Mouse (Mus musculus) regulatory T cell (primary cell): ENCODE measurements around the gene Myo6.

Experiments
- in situ Hi-C: fragments of 300-600 bp; cut with MboI, MseI; formaldehyde crosslinking; loops from one replicate; pipeline ENCODE4 v1.15.1; 2025; ENCODE audit warnings: high pct_unique_total_duplicates

The Myo6 gene

GRCm38 (mm10) chr9:80181692-80182091, 16.9 kb downstream of the Myo6 start:
- in situ Hi-C loops, result no loop called here

GRCm38 (mm10) chr9:80184138-80184537, 19.3 kb downstream of the Myo6 start:
- in situ Hi-C loops, result no loop called here

DNA sequence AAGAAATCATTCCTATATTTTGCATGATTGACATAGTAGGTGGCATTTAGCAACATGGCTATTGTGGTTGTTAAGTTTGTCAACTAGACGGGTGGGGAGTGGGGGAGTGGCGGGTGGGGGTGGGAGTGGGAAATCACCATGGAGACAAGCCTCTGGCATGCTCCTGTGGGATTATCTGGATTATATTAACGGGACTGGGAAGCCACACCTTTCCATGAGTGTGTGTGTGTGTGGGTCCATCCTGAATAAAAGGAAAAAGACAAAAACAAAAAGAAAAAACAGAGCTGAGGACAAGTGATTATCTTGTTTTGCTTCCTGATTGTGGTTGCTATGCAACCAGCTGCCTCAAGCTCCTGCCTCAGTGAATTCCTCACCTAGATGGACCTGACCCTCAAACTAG, 20.9 kb downstream of the Myo6 start:
- in situ Hi-C loops, result no loop called here

DNA sequence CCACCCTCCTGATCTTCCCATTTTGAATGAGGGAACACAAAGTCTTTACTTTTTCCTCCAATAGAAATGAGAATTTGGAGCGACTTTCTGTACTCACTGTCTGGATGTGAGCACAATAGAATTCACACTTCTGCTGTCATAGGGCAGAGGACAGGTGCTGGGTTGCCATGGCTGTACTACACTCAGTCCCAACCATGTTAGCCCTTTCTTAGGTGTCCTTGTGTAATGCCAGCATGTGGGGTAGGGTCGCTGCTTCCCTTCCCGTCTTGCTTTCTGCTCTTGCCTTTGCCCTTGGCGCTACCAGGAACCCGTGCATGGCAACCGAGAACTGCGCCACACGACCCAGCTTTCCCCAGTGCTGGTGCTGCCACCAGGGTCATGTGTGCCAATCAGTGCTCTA, 21.9 kb downstream of the Myo6 start:
- in situ Hi-C loops, result no loop called here

GRCm38 (mm10) chr9:80188324-80188893, 23.6 kb downstream of the Myo6 start:
- in situ Hi-C loops, result no loop called here

GRCm38 (mm10) chr9:80191240-80191639, 26.4 kb downstream of the Myo6 start:
- in situ Hi-C loops, result no loop called here

- in situ Hi-C loops, result no loop called here
Measured at GRCm38 (mm10) chr9:80192324-80192723, 27.5 kb downstream of the Myo6 start.

DNA sequence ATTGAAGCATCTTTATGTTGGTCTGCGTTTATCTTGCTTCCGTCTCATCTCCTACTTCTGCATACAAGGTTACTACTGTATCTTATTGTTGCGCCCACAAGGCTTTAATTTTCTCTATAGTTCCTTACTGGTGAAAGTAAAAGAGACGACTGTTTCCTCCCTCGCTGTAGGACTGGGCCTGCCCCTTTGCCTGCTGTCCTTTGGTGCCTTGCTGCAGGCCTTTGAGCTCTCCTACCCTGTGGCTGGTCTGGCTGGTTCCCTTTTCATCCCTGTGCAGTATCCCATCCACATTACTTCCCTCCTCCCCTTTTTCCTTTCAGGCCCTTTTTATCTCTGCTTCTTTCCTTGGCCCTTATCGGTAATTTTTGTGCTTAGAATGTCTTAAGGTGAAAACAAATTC, 29.6 kb downstream of the Myo6 start:
- in situ Hi-C loops, result no loop called here

- in situ Hi-C loops, result no loop called here
Measured at GRCm38 (mm10) chr9:80196161-80196560, 31.3 kb downstream of the Myo6 start.

- in situ Hi-C loops, result no loop called here
Measured at GRCm38 (mm10) chr9:80197233-80197632, 32.4 kb downstream of the Myo6 start.

DNA sequence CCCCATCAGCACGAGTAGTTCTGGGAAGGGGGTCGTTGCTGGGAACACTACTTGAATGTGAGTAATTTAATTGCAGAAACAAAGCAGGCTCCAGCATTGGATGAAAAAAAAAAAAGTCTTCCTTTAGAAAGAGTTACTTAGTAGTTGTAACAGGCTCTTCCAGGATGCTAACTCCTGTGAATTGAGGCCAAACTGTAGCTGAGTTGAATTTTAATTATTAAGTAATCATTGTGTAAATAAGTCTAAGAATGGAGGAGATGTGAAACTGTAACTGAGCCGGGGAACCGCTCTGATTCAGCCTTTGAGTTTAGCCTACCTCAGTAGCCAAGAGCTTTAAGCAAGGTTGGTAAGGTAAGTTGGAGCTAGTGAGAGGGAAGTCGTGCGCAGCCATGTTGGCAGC, 36.0 kb downstream of the Myo6 start:
- in situ Hi-C loops, result no loop called here

DNA sequence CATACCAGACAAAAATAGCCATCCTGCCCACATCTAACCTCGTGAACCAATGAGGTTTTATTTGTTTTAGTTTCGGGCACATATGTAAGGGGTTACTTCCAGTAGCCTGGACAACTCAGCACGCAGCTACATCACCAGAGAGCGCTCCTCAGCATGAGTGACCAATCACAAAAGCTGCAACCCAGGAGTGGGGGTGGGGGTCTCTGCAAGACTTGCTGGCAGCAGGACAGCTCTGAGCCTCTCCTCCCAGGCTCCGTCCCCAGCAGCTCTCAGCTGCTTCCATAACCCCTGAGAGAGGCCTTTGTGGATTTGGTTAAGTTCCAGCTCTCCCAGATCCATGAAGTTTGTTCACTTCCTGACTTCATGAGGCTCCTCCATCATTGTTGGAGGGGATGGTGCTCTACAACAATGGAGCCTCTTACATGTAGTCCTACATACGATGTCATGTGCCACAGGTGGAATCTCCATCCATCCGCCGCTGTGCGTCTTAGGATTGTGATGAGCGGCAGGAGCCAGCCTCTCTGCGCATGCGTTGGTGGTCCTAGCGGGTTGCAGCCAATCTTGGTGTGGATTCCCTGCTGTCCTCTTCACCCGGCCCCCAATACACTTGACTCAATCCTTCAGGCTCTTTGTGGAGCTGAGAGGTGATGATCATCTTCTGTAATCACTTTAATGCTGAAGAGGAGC, 37.7 kb downstream of the Myo6 start:
- in situ Hi-C loops, result no loop called here

DNA sequence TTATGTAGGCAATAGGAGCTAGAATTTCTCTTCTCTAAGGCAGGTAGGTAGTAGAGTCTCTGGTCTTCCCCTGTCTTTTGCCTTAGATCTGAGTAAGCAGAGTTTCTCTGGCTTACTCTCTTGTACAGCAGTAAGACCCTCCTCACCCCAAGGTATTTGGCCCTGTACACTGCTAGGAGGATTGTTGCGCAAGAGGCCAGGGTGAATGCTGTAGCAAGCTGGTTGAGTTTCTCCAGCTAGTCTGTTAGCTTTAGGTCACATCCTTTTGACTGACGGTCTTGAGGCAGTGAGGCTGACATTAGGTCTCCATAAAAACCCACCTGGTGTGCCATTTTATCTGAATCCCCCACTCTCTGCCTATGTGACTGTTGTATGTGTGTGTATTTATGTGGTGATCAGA, 43.9 kb downstream of the Myo6 start:
- in situ Hi-C loops, result no loop called here

DNA sequence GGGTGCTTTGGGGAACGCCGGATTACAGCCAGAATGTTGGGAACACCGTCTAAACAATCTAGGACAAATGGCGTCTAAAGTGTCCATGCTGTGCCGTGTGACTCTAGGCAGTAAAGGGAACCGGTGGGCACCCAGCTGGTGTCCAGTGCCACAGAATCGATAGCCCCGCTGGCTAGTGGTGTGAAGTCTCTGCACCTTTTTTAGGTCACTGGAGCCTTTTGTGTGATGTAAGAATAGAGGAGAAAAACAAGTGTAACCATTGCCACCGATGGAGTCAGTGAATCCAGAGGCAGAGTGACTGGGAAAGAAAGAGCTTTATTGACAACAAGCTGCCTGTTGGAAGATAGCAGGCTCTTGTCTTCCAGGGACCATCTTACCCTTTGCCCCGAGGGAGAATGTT, 44.6 kb downstream of the Myo6 start:
- in situ Hi-C loops, result no loop called here

GRCm38 (mm10) chr9:80210096-80210495, 45.3 kb downstream of the Myo6 start:
- in situ Hi-C loops, result loop anchor here (10.0 kb wide), 1 partner anchor 255 kb away; the partner anchor contains the start of gene Impg1

GRCm38 (mm10) chr9:80213428-80213827, 48.6 kb downstream of the Myo6 start:
- in situ Hi-C loops, result loop anchor here (10.0 kb wide), 1 partner anchor 251 kb away; the partner anchor contains the start of gene Impg1

GRCm38 (mm10) chr9:80215502-80215901, 50.7 kb downstream of the Myo6 start:
- in situ Hi-C loops, result loop anchor here (10.0 kb wide), 1 partner anchor 249 kb away; the partner anchor contains the start of gene Impg1

- in situ Hi-C loops, result loop anchor here (10.0 kb wide), 1 partner anchor 248 kb away; the partner anchor contains the start of gene Impg1
Measured at GRCm38 (mm10) chr9:80216786-80217501, 52.1 kb downstream of the Myo6 start.

DNA sequence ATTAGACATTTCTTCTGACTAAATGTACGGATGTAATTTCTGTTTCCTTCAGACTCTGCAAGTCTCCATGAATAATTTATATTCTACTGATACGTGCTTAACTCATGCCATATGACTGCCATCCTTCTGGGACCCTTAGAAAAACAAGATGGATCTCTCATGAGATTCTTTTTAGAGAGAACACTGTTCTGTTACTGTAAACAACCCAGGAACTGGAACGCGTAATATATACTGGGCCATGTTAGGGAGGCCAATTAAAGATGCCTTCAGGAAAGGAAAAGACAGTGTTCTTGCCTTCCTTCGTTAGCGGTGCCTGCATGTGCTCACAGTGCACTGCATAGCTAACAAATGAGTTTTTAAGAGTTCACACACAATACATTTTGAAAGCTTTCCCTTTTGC, 53.9 kb downstream of the Myo6 start:
- in situ Hi-C loops, result loop anchor here (10.0 kb wide), 1 partner anchor 246 kb away; the partner anchor contains the start of gene Impg1

- in situ Hi-C loops, result no loop called here
Measured at GRCm38 (mm10) chr9:80223989-80224635, 59.3 kb downstream of the Myo6 start.

- in situ Hi-C loops, result no loop called here
Measured at GRCm38 (mm10) chr9:80226579-80227325, 61.9 kb downstream of the Myo6 start.
